Mouse (Mus musculus): ENCODE measurements around the gene Lrrn3.

GRCm38 (mm10) chr12:41483593-41484451, 2.4 kb downstream of the Lrrn3 start:
- no peak for TF ChIP-seq POLR2A (IDR thresholded peaks at IDR 0.05; ENCODE audit: low read depth, low read length)
- TF ChIP-seq CTCF (IDR thresholded peaks at IDR 0.05; ENCODE audit: borderline replicate concordance, insufficient read depth, low read length): no peak

Data from embryonic fibroblast, embryonic 13.5 days (primary cell).